Mouse (Mus musculus): ENCODE results near the gene Slc22a16. TPM values are rescaled to one million over a fixed set of nuclear protein-coding genes. Genes with fewer than 3 reads are reported as not detected.

Gene Slc22a16
- total RNA-seq, 1 experiment, result not detected

GRCm38 (mm10) chr10:40583584-40584255, 13.6 kb downstream of the Slc22a16 start:
- no peaks in the 10 kb centered on the region for H3K9me3 ChIP-seq (ENCODE audit: control insufficient read depth, insufficient read depth, low read depth, low read length)
- no peak overlapping the region for H3K9ac ChIP-seq (ENCODE audit: insufficient read depth, low read depth, low read length, poor library complexity, severe bottlenecking)
- peak; percentile 60 for DNase-seq (ENCODE audit: low read depth, low spot score)
- H3K27ac ChIP-seq (ENCODE audit: insufficient read depth, low read depth, low read length, poor library complexity, severe bottlenecking), result no peak overlapping the region
- H3K4me3 ChIP-seq (ENCODE audit: insufficient read depth in 1 of 2, low read depth in 1 of 2, low read length in 2 of 2, poor library complexity in 1 of 2, severe bottlenecking in 1 of 2), result no peak overlapping the region
- no peaks in the 10 kb centered on the region for H3K4me1 ChIP-seq (ENCODE audit: control insufficient read depth in 2 of 2, insufficient read depth in 2 of 2, low read length in 2 of 2, poor library complexity in 1 of 2)
- in situ Hi-C loops (cut with MboI; ENCODE audit: low sequenced_read_pairs in 2 of 2, unreplicated experiment in 2 of 2), result no loop called here
- H3K36me3 ChIP-seq (ENCODE audit: control insufficient read depth, insufficient read depth, low read length, poor library complexity, severe bottlenecking), result no peaks in the 10 kb centered on the region
- TF ChIP-seq MAFK (IDR thresholded peaks at IDR 0.05; ENCODE audit: insufficient read depth, low read depth, low read length) (no peak), ZC3H11A (IDR thresholded peaks at IDR 0.05; ENCODE audit: borderline replicate concordance, low read depth, low read length) (no peak), ZNF384 (IDR thresholded peaks at IDR 0.05; ENCODE audit: low read depth, low read length) (no peak), CHD2 (IDR thresholded peaks at IDR 0.05; ENCODE audit: low read depth, low read length) (no peak), HCFC1 (IDR thresholded peaks at IDR 0.05; ENCODE audit: borderline replicate concordance, insufficient read depth, low read length) (no peak)

DNA sequence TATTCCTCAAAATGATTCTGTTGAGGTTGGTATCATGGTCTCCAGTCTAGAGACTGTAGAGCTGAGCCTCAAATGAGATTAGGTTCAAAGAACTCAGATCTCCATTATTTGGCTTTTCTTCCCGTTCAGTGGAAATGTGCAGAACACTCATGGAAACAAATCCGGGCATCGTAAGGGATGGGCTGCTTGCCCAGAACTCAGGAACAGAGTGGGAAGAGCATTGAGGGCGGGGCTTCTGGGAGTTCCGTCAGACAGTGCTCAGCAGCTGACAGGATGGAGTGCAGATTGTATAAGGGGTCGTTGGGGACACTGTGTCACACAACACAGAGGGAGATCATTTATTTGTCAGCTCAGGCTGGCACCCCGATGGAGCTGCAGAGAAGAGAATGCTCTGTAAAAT, 22.1 kb downstream of the Slc22a16 start:
- no peak for TF ChIP-seq ZNF384 (IDR thresholded peaks at IDR 0.05; ENCODE audit: low read depth, low read length)
- no peak for TF ChIP-seq ZC3H11A (IDR thresholded peaks at IDR 0.05; ENCODE audit: borderline replicate concordance, low read depth, low read length)
- no peak for TF ChIP-seq CHD2 (IDR thresholded peaks at IDR 0.05; ENCODE audit: low read depth, low read length)
- no peak for TF ChIP-seq HCFC1 (IDR thresholded peaks at IDR 0.05; ENCODE audit: borderline replicate concordance, insufficient read depth, low read length)
- no peak for TF ChIP-seq MAFK (IDR thresholded peaks at IDR 0.05; ENCODE audit: insufficient read depth, low read depth, low read length)
- no peaks in the 10 kb centered on the region for H3K36me3 ChIP-seq (ENCODE audit: control insufficient read depth, insufficient read depth, low read length, poor library complexity, severe bottlenecking)
- no peaks in the 10 kb centered on the region for H3K4me1 ChIP-seq (ENCODE audit: control insufficient read depth in 2 of 2, insufficient read depth in 2 of 2, low read length in 2 of 2, poor library complexity in 1 of 2)
- no peak overlapping the region for H3K4me3 ChIP-seq (ENCODE audit: insufficient read depth in 1 of 2, low read depth in 1 of 2, low read length in 2 of 2, poor library complexity in 1 of 2, severe bottlenecking in 1 of 2)
- DNase-seq (ENCODE audit: low read depth, low spot score), result no peak
- H3K9ac ChIP-seq (ENCODE audit: insufficient read depth, low read depth, low read length, poor library complexity, severe bottlenecking), result no peak overlapping the region
- H3K9me3 ChIP-seq (ENCODE audit: control insufficient read depth, insufficient read depth, low read depth, low read length), result peaks cover 3% of the 10 kb centered on the region; the same call in 1 of the 2 replicates
- in situ Hi-C loops (cut with MboI; ENCODE audit: low sequenced_read_pairs in 2 of 2, unreplicated experiment in 2 of 2), result no loop called here
- no peak overlapping the region for H3K27ac ChIP-seq (ENCODE audit: insufficient read depth, low read depth, low read length, poor library complexity, severe bottlenecking)

GRCm38 (mm10) chr10:40597177-40597576, 27.0 kb downstream of the Slc22a16 start:
- no peaks in the 10 kb centered on the region for H3K36me3 ChIP-seq (ENCODE audit: control insufficient read depth, insufficient read depth, low read length, poor library complexity, severe bottlenecking)
- H3K9me3 ChIP-seq (ENCODE audit: control insufficient read depth, insufficient read depth, low read depth, low read length), result peaks cover 2% of the 10 kb centered on the region; the same call in 1 of the 2 replicates
- TF ChIP-seq HCFC1 (IDR thresholded peaks at IDR 0.05; ENCODE audit: borderline replicate concordance, insufficient read depth, low read length) (no peak), ZC3H11A (IDR thresholded peaks at IDR 0.05; ENCODE audit: borderline replicate concordance, low read depth, low read length) (no peak)
- in situ Hi-C loops (cut with MboI; ENCODE audit: low sequenced_read_pairs in 2 of 2, unreplicated experiment in 2 of 2), result no loop called here
- no peak overlapping the region for H3K4me3 ChIP-seq (ENCODE audit: insufficient read depth in 1 of 2, low read depth in 1 of 2, low read length in 2 of 2, poor library complexity in 1 of 2, severe bottlenecking in 1 of 2)
- no peak overlapping the region for H3K27ac ChIP-seq (ENCODE audit: insufficient read depth, low read depth, low read length, poor library complexity, severe bottlenecking)
- no peaks in the 10 kb centered on the region for H3K4me1 ChIP-seq (ENCODE audit: control insufficient read depth in 2 of 2, insufficient read depth in 2 of 2, low read length in 2 of 2, poor library complexity in 1 of 2)
- no peak overlapping the region for H3K9ac ChIP-seq (ENCODE audit: insufficient read depth, low read depth, low read length, poor library complexity, severe bottlenecking)
- DNase-seq (ENCODE audit: low read depth, low spot score), result no peak

DNA sequence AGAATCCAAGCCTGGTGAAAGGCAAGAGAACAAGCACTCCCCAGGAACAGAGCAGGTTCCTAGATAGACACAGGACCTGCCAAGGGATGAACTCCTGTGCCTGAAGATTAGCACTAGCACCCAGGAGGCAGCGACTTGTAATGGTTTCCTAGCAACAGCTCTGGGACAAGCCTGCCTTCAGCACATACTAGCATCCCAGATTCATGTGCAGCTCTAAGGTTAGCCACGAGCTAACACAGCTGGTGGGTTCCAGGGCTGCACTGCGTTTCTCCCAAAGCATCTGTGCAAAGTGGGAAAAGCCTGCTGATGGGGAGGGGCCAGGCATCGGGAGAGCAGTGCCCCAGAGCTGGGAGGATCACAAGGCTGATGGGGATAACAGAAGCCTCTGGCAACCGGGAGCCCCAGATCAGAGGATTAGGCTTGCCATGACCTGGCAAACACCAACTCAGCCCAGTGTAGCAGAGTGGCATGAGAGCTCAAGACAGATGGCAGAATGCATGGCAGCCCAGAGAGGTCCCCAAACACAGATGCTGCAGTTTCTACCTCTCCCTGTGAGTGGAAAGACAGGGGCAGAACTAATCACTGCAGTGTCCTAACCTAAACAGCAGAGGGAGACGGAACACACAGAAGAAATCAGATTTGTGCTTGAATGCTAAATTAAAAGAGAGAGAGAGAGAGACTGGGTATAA, 34.7 kb downstream of the Slc22a16 start:
- Histone ChIP-seq H3K9ac (ENCODE audit: insufficient read depth, low read depth, low read length, poor library complexity, severe bottlenecking) (no peak overlapping the region), H3K4me3 (ENCODE audit: insufficient read depth in 1 of 2, low read depth in 1 of 2, low read length in 2 of 2, poor library complexity in 1 of 2, severe bottlenecking in 1 of 2) (no peak overlapping the region), H3K27ac (ENCODE audit: insufficient read depth, low read depth, low read length, poor library complexity, severe bottlenecking) (no peak overlapping the region), H3K36me3 (ENCODE audit: control insufficient read depth, insufficient read depth, low read length, poor library complexity, severe bottlenecking) (no peaks in the 10 kb centered on the region), H3K4me1 (ENCODE audit: control insufficient read depth in 2 of 2, insufficient read depth in 2 of 2, low read length in 2 of 2, poor library complexity in 1 of 2) (no peaks in the 10 kb centered on the region), H3K9me3 (ENCODE audit: control insufficient read depth, insufficient read depth, low read depth, low read length) (no peaks in the 10 kb centered on the region)
- in situ Hi-C loops (cut with MboI; ENCODE audit: low sequenced_read_pairs in 2 of 2, unreplicated experiment in 2 of 2), result no loop called here
- DNase-seq (ENCODE audit: low read depth, low spot score), result no peak
- no peak for TF ChIP-seq ZC3H11A (IDR thresholded peaks at IDR 0.05; ENCODE audit: borderline replicate concordance, low read depth, low read length)

- in situ Hi-C loops (cut with MboI; ENCODE audit: low sequenced_read_pairs in 2 of 2, unreplicated experiment in 2 of 2), result no loop called here
- no peaks in the 10 kb centered on the region for H3K4me1 ChIP-seq (ENCODE audit: control insufficient read depth in 2 of 2, insufficient read depth in 2 of 2, low read length in 2 of 2, poor library complexity in 1 of 2)
- no peak overlapping the region for H3K9ac ChIP-seq (ENCODE audit: insufficient read depth, low read depth, low read length, poor library complexity, severe bottlenecking)
- H3K36me3 ChIP-seq (ENCODE audit: control insufficient read depth, insufficient read depth, low read length, poor library complexity, severe bottlenecking), result no peaks in the 10 kb centered on the region
- H3K27ac ChIP-seq (ENCODE audit: insufficient read depth, low read depth, low read length, poor library complexity, severe bottlenecking), result no peak overlapping the region
- no peaks in the 10 kb centered on the region for H3K9me3 ChIP-seq (ENCODE audit: control insufficient read depth, insufficient read depth, low read depth, low read length)
- no peak overlapping the region for H3K4me3 ChIP-seq (ENCODE audit: insufficient read depth in 1 of 2, low read depth in 1 of 2, low read length in 2 of 2, poor library complexity in 1 of 2, severe bottlenecking in 1 of 2)
- no peak for DNase-seq (ENCODE audit: low read depth, low spot score)
- TF ChIP-seq ZC3H11A (IDR thresholded peaks at IDR 0.05; ENCODE audit: borderline replicate concordance, low read depth, low read length) (no peak), HCFC1 (IDR thresholded peaks at IDR 0.05; ENCODE audit: borderline replicate concordance, insufficient read depth, low read length) (no peak), CHD2 (IDR thresholded peaks at IDR 0.05; ENCODE audit: low read depth, low read length) (no peak), ZNF384 (IDR thresholded peaks at IDR 0.05; ENCODE audit: low read depth, low read length) (no peak), MAFK (IDR thresholded peaks at IDR 0.05; ENCODE audit: insufficient read depth, low read depth, low read length) (no peak)
These were observed 47.8 kb downstream of the Slc22a16 start for GRCm38 (mm10) chr10:40617973-40618372.

Measured in ES-E14 (cell line).